Mouse (Mus musculus) hindbrain, embryonic 15.5 days (tissue): ENCODE results near the gene Krt8. TPM values are rescaled to one million over a fixed set of nuclear protein-coding genes. Genes with fewer than 3 reads are reported as not detected.

Experiments
- ATAC-seq: fragments of 200-750 bp; cut with Nextera tagmentation; 2 replicates; pipeline ENCODE4 v1.8.0; 2017; ENCODE audit warnings: low read depth, moderate number of reproducible peaks, moderate TSS enrichment; ENCODE audit not compliant: low FRiP score
- H3K27ac ChIP-seq: fragments of 300-500 bp; sonication (generic); replicated peaks from 2 replicates; pipeline ENCODE4 v1.5.1; 2015; ENCODE audit warnings: mild to moderate bottlenecking, inconsistent platforms
- H3K27me3 ChIP-seq: fragments of 300-500 bp; sonication (generic); 2 replicates; pipeline ENCODE4 v1.6.1; 2015; ENCODE audit warnings: control low read depth, inconsistent platforms
- H3K36me3 ChIP-seq: fragments of 300-500 bp; sonication (generic); 2 replicates; pipeline ENCODE4 v1.6.1; 2015; ENCODE audit warnings: control low read depth, inconsistent platforms
- H3K4me1 ChIP-seq: fragments of 300-500 bp; sonication (generic); replicated peaks from 2 replicates; pipeline ENCODE4 v1.6.1; 2015; ENCODE audit warnings: control low read depth, inconsistent platforms
- H3K4me2 ChIP-seq: fragments of 300-500 bp; sonication (generic); 2 replicates; pipeline ENCODE4 v1.6.1; 2015; ENCODE audit warnings: moderate library complexity, mild to moderate bottlenecking, inconsistent platforms
- H3K4me3 ChIP-seq: fragments of 300-500 bp; sonication (generic); 2 replicates; pipeline ENCODE4 v1.5.1; 2015; ENCODE audit warnings: mild to moderate bottlenecking, inconsistent platforms
- H3K9ac ChIP-seq: fragments of 300-500 bp; sonication (generic); 2 replicates; pipeline ENCODE4 v1.6.1; 2015; ENCODE audit warnings: inconsistent platforms
- H3K9me3 ChIP-seq: fragments of 300-500 bp; sonication (generic); 2 replicates; pipeline ENCODE4 v1.6.1; 2016; ENCODE audit warnings: control low read depth, inconsistent platforms
- WGBS: fragments of 180-500 bp; shearing (Covaris S2); methylation state at CpG from one replicate; pipeline ENCODE4 v1.1.7; 2015; 5-methylcytosine and 5-hydroxymethylcytosine counted together
- polyA plus RNA-seq: library from polyadenylated mRNA; unstranded; fragments of >200 nt; fragmentation: Nextera tagmentation; extraction: Ambion mirVana; gene quantifications from 2 replicates; pipeline ENCODE4 v1.2.1, GENCODE M21; 2015

The Krt8 gene
- polyA plus RNA-seq, 1 experiment from 2014 or later, result 4.6 TPM

- H3K4me2 ChIP-seq, result no peak overlapping the region
- no peak for ATAC-seq
- H3K9me3 ChIP-seq, result no peaks in the 10 kb centered on the region
- no peaks in the 10 kb centered on the region for H3K4me1 ChIP-seq
- H3K36me3 ChIP-seq, result no peaks in the 10 kb centered on the region
- H3K27ac ChIP-seq, result no peak overlapping the region
- H3K9ac ChIP-seq, result no peak overlapping the region
- no peak overlapping the region for H3K4me3 ChIP-seq
- H3K27me3 ChIP-seq, result no peaks in the 10 kb centered on the region
- WGBS, result 84% methylated on average over 8 of the region's 8 CpGs
These were observed 37.5 kb downstream of the Krt8 start for GRCm38 (mm10) chr15:101966808-101967207.

- no peak overlapping the region for H3K9ac ChIP-seq
- H3K4me3 ChIP-seq, result no peak overlapping the region
- no peaks in the 10 kb centered on the region for H3K4me1 ChIP-seq
- no peaks in the 10 kb centered on the region for H3K36me3 ChIP-seq
- no peak overlapping the region for H3K27ac ChIP-seq
- 89% methylated on average over 3 of the region's 3 CpGs for WGBS
- H3K4me2 ChIP-seq, result no peak overlapping the region
- H3K27me3 ChIP-seq, result no peaks in the 10 kb centered on the region
- no peak for ATAC-seq
- H3K9me3 ChIP-seq, result no peaks in the 10 kb centered on the region
These were observed 45.4 kb downstream of the Krt8 start for GRCm38 (mm10) chr15:101958891-101959290.

- no peak for ATAC-seq
- Histone ChIP-seq H3K36me3 (no peaks in the 10 kb centered on the region), H3K27me3 (no peaks in the 10 kb centered on the region), H3K4me1 (no peaks in the 10 kb centered on the region), H3K9me3 (no peaks in the 10 kb centered on the region), H3K4me3 (no peak within 1 kb of the TSS), H3K27ac (no peak within 1 kb of the TSS), H3K4me2 (no peak within 1 kb of the TSS), H3K9ac (no peak within 1 kb of the TSS)
- WGBS, result 87% methylated on average over 9 of the region's 9 CpGs
These were observed 50.1 kb downstream of the Krt8 start, which contains the start of gene Krt78 for GRCm38 (mm10) chr15:101954187-101954586. Gene Krt78 (minus strand): TSS chr15:101954287.

- Histone ChIP-seq H3K36me3 (no peaks in the 10 kb centered on the region), H3K27ac (no peak overlapping the region), H3K4me3 (no peak overlapping the region), H3K4me2 (no peak overlapping the region), H3K27me3 (no peaks in the 10 kb centered on the region), H3K9ac (no peak overlapping the region), H3K4me1 (no peaks in the 10 kb centered on the region), H3K9me3 (no peaks in the 10 kb centered on the region)
- 89% methylated on average over 7 of the region's 7 CpGs for WGBS
- no peak for ATAC-seq
These were observed 51.4 kb downstream of the Krt8 start for GRCm38 (mm10) chr15:101952733-101953474.

Other genes with a start within 250 kb of the Krt8 start
- 0.16 and 0.27 TPM in 2 replicates for gene Krt72, start 218.0 kb downstream of the Krt8 start, polyA plus RNA-seq
- gene Krt73, start 202.1 kb downstream of the Krt8 start, polyA plus RNA-seq, result 1.3 and 3.3 TPM in 2 replicates
- gene Krt2, start 186.3 kb downstream of the Krt8 start, polyA plus RNA-seq, result 0.05 TPM in 1 of 2 replicates, not detected in the other
- gene Krt1, start 153.7 kb downstream of the Krt8 start, polyA plus RNA-seq, result 15.9 and 19.3 TPM in 2 replicates
- gene Krt77, start 134.8 kb downstream of the Krt8 start, polyA plus RNA-seq, result 0.35 and 0.47 TPM in 2 replicates
- not detected in 2 replicates for gene Krt76, start 111.6 kb downstream of the Krt8 start, polyA plus RNA-seq
- 0.07 and 0.40 TPM in 2 replicates for gene Krt4, start 79.7 kb downstream of the Krt8 start, polyA plus RNA-seq
- gene Krt79, start 64.2 kb downstream of the Krt8 start, polyA plus RNA-seq, result 0.41 and 0.70 TPM in 2 replicates
- gene Krt78, start 50.2 kb downstream of the Krt8 start, polyA plus RNA-seq, result not detected in 2 replicates
- 6.9 and 10.4 TPM in 2 replicates for gene Krt18, start 23.7 kb upstream of the Krt8 start, polyA plus RNA-seq
- 77.1 and 79.3 TPM in 2 replicates for gene Eif4b, start 69.3 kb upstream of the Krt8 start, polyA plus RNA-seq
- gene Tns2, start 95.9 kb upstream of the Krt8 start, polyA plus RNA-seq, result 9.2 and 9.8 TPM in 2 replicates
- 87.9 and 93.5 TPM in 2 replicates for gene Spryd3, start 131.8 kb upstream of the Krt8 start, polyA plus RNA-seq
- gene Igfbp6, start 139.9 kb upstream of the Krt8 start, polyA plus RNA-seq, result 3.3 and 5.6 TPM in 2 replicates
- gene Soat2, start 146.0 kb upstream of the Krt8 start, polyA plus RNA-seq, result 0.06 and 0.09 TPM in 2 replicates
- gene Zfp740, start 198.8 kb upstream of the Krt8 start, polyA plus RNA-seq, result 52.7 and 54.6 TPM in 2 replicates
- 39.2 and 40.1 TPM in 2 replicates for gene Csad, start 200.2 kb upstream of the Krt8 start, polyA plus RNA-seq
- 1.1 and 1.2 TPM in 2 replicates for gene Itgb7, start 227.5 kb upstream of the Krt8 start, polyA plus RNA-seq